Mouse (Mus musculus) myocyte (in vitro differentiated cells): ENCODE measurements at regions not wholly inside any gene's neighbourhood (a gene's known extent, or its start where the extent isn't known, plus 50 kb on each side); places are given as distances from the start of the nearest gene placed in this dataset.

Experiments used
- H3K27me3 ChIP-seq: one replicate; pipeline ENCODE4 v1.6.1; 2011; ENCODE audit not compliant: control insufficient read depth, insufficient read depth, insufficient read length
- H3K36me3 ChIP-seq: one replicate; pipeline ENCODE4 v1.6.1; 2011; ENCODE audit not compliant: control insufficient read depth, insufficient read depth
- H3K4me2 ChIP-seq: one replicate; pipeline ENCODE4 v1.6.1; 2011; ENCODE audit warnings: low read depth, control low read depth
- H3K4me3 ChIP-seq: one replicate; pipeline ENCODE4 v1.5.1; 2011; ENCODE audit warnings: mild to moderate bottlenecking, control low read depth, moderate library complexity
- H3K79me2 ChIP-seq: one replicate; pipeline ENCODE4 v1.6.1; 2011; ENCODE audit not compliant: control insufficient read depth, insufficient read depth
- H3ac ChIP-seq: one replicate; pipeline ENCODE4 v1.6.1; 2011; ENCODE audit not compliant: control insufficient read depth, insufficient read length
- CEBPB ChIP-seq: IDR thresholded peaks from 2 replicates; pipeline ENCODE4 v1.6.1; 2011; ENCODE audit warnings: mild to moderate bottlenecking, moderate library complexity; ENCODE audit not compliant: poor library complexity, insufficient read depth, severe bottlenecking
- E2F4 ChIP-seq: IDR thresholded peaks from one replicate; pipeline ENCODE4 v1.6.1; 2011; ENCODE audit warnings: mild to moderate bottlenecking, control low read depth, moderate library complexity; ENCODE audit not compliant: insufficient read depth
- MAX ChIP-seq: IDR thresholded peaks from one replicate; pipeline ENCODE4 v1.6.1; 2011; ENCODE audit warnings: low read depth, mild to moderate bottlenecking, control low read depth
- MYOD1 ChIP-seq, 3 experiments: IDR thresholded peaks; one replicate each; pipeline ENCODE4 v1.6.1; 2011; ENCODE audit warnings: control low read depth in 2 of 3, low read depth in 2 of 3, mild to moderate bottlenecking in 2 of 3, moderate library complexity in 1 of 3; ENCODE audit not compliant: insufficient read length in 2 of 3, control insufficient read depth in 1 of 3
- MYOG ChIP-seq, 3 experiments: IDR thresholded peaks; one replicate each; pipeline ENCODE4 v1.6.1; 2011; ENCODE audit warnings: control low read depth in 2 of 3, low read depth in 2 of 3, mild to moderate bottlenecking in 2 of 3; ENCODE audit not compliant: insufficient read length in 2 of 3, control insufficient read depth in 1 of 3, insufficient read depth in 1 of 3
- POLR2A ChIP-seq: IDR thresholded peaks from one replicate; pipeline ENCODE4 v1.6.1; 2011; ENCODE audit warnings: low read depth, mild to moderate bottlenecking, control low read depth, moderate library complexity; ENCODE audit not compliant: insufficient read length
- POLR2AphosphoS2 ChIP-seq: IDR thresholded peaks from one replicate; pipeline ENCODE4 v1.6.1; 2011; ENCODE audit warnings: low read depth, control low read depth; ENCODE audit not compliant: insufficient read length
- REST ChIP-seq: IDR thresholded peaks from one replicate; pipeline ENCODE4 v1.6.1; 2011; ENCODE audit warnings: mild to moderate bottlenecking, control low read depth, moderate library complexity; ENCODE audit not compliant: insufficient read depth, insufficient read length
- SRF ChIP-seq: IDR thresholded peaks from one replicate; pipeline ENCODE4 v1.6.1; 2011; ENCODE audit warnings: low read depth; ENCODE audit not compliant: control insufficient read depth, insufficient read length
- TCF12 ChIP-seq: IDR thresholded peaks from one replicate; pipeline ENCODE4 v1.6.1; 2011; ENCODE audit warnings: mild to moderate bottlenecking, control low read depth; ENCODE audit not compliant: poor library complexity, insufficient read depth, severe bottlenecking
- TCF3 ChIP-seq: IDR thresholded peaks from one replicate; pipeline ENCODE4 v1.6.1; 2011; ENCODE audit warnings: low read depth, control low read depth; ENCODE audit not compliant: insufficient read length
- USF1 ChIP-seq: IDR thresholded peaks from one replicate; pipeline ENCODE4 v1.6.1; 2011; ENCODE audit warnings: low read depth, mild to moderate bottlenecking, control low read depth, moderate library complexity

DNA sequence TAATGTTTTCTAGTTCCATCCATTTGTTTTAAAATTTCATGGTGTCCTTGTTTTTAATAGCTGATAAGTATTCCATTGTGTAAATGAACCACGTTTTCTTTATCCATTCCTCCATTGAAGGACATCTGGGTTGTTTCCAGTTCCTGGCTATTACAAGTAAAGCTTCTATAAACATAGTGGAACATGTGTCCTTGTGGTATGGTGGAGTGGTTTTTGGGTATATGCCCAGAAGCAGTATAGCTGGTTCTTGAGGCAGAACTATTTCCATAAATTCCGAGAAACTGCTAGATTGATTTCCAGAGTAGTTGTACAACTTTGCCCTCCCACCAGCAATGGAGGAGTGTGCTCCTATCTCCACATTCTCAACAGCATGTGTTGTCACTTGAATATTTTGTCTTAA lies 858.8 kb downstream of the Car8 start:
- H3K36me3 ChIP-seq: no peaks in the 10 kb centered on the region
- no peaks in the 10 kb centered on the region for H3K27me3 ChIP-seq
- TF ChIP-seq TCF12: no peak
- TF ChIP-seq E2F4: no peak
- TF ChIP-seq CEBPB: no peak
- TF ChIP-seq TCF3: no peak
- TF ChIP-seq MYOG (IDR thresholded peaks at IDR 0.05; ENCODE audit: control insufficient read depth in 1 of 3, insufficient read depth in 1 of 3, insufficient read length in 2 of 3, low read depth in 2 of 3): no peak
- TF ChIP-seq USF1: no peak
- TF ChIP-seq MYOD1 (IDR thresholded peaks at IDR 0.05; ENCODE audit: control insufficient read depth in 1 of 3, insufficient read length in 2 of 3, low read depth in 2 of 3): no peak
- no peak for TF ChIP-seq MAX
- no peak for TF ChIP-seq POLR2A
- no peak for TF ChIP-seq POLR2AphosphoS2
- no peak for TF ChIP-seq SRF
- TF ChIP-seq REST: no peak
- H3K4me3 ChIP-seq: no peak overlapping the region
- no peak overlapping the region for H3K4me2 ChIP-seq
- H3K79me2 ChIP-seq: no peaks in the 10 kb centered on the region
- H3ac ChIP-seq: no peak overlapping the region

DNA sequence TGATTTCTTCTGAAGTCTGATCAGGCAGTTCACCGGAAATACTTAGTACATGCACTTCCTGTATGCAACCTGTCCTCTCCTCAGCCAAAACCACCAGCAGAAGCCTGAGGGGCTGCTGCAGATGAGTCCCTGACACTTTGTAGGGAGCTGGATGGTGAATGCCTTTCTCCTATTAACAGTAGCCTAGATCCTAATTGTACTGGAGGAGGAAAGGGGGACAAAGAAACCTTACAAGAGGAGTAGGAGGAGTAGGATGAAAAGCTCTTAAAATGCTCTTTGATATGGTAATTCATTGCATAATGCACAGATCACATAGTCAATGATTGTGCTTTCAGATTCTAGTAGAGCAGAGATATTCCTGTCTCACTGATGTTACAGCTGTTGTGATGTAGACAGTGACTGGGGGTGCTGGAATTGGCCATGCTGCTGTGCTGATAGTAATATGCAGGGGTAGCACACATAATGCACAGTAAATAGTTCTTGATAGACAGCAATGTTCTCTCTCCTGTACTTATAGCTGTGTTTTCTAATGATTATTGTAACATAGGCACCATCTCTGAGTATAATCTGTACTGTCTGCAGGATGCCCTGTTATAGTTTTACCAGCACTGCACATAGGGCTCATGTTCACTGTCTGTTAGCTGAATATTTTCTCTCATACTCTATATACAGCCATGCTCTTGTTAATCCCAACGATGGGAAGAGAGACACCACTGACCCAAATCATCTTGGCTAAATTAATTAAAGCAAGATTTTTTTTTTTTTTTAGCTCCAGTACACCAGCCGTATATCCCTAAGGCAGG lies 874.4 kb downstream of the Car8 start:
- H3K4me2 ChIP-seq: no peak overlapping the region
- H3K27me3 ChIP-seq: no peaks in the 10 kb centered on the region
- no peak for TF ChIP-seq POLR2AphosphoS2
- H3K4me3 ChIP-seq: no peak overlapping the region
- no peaks in the 10 kb centered on the region for H3K79me2 ChIP-seq
- H3ac ChIP-seq: no peak overlapping the region
- no peaks in the 10 kb centered on the region for H3K36me3 ChIP-seq

DNA sequence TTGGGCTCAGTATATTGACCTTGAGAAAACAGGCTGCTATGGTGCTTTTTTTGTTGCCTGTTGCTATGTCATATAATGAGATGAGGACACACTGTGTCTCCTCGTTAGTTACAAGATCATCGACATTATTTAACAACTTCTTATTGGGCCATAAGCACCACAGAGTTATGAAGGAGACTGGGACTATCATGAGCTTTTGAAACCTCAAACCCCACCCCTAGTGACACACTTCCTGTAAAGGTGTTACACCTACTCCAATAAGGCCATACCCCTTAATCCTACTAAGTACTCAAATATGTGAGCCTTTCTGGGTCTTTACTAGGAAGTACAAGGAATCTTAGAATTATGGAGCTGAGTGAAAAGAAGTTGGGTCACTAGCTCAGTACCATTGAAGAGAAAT lies 875.3 kb downstream of the Car8 start:
- Histone ChIP-seq H3K27me3 (no peaks in the 10 kb centered on the region), H3K4me2 (no peak overlapping the region), H3K79me2 (no peaks in the 10 kb centered on the region), H3ac (no peak overlapping the region), H3K36me3 (no peaks in the 10 kb centered on the region), H3K4me3 (no peak overlapping the region)
- TF ChIP-seq REST (no peak), POLR2A (no peak), TCF3 (no peak), USF1 (no peak), TCF12 (no peak), MYOD1 (IDR thresholded peaks at IDR 0.05; ENCODE audit: control insufficient read depth in 1 of 3, insufficient read length in 2 of 3, low read depth in 2 of 3) (no peak), E2F4 (no peak), MAX (no peak), SRF (no peak), CEBPB (no peak), MYOG (IDR thresholded peaks at IDR 0.05; ENCODE audit: control insufficient read depth in 1 of 3, insufficient read depth in 1 of 3, insufficient read length in 2 of 3, low read depth in 2 of 3) (no peak), POLR2AphosphoS2 (no peak)

DNA sequence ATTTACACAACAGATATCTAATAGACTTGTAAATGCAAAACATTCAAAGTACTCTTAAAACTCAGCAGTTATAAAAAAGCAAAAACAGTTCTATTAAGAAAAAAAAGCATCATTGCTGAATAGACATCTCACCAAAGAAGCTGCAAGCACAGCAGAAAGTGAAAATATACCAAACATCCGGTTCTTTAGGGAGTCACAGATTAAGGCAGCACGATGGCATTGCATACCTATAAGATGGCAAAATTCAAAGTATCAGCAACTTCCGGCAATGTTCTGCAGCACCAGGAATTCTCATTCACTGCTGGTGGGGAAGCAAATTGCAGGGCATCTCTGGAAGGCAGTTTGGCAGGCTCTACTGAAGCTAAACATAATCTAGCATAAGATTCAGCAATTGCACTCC lies 882.6 kb downstream of the Car8 start:
- no peak for TF ChIP-seq MYOG (IDR thresholded peaks at IDR 0.05; ENCODE audit: control insufficient read depth in 1 of 3, insufficient read depth in 1 of 3, insufficient read length in 2 of 3, low read depth in 2 of 3)
- no peak for TF ChIP-seq TCF3
- TF ChIP-seq MYOD1 (IDR thresholded peaks at IDR 0.05; ENCODE audit: control insufficient read depth in 1 of 3, insufficient read length in 2 of 3, low read depth in 2 of 3): no peak
- no peak for TF ChIP-seq SRF
- TF ChIP-seq CEBPB: no peak
- TF ChIP-seq POLR2AphosphoS2: no peak
- no peak for TF ChIP-seq USF1
- TF ChIP-seq POLR2A: no peak
- TF ChIP-seq E2F4: no peak
- no peak for TF ChIP-seq TCF12
- TF ChIP-seq MAX: no peak
- no peak for TF ChIP-seq REST
- H3ac ChIP-seq: no peak overlapping the region
- H3K79me2 ChIP-seq: no peaks in the 10 kb centered on the region
- no peak overlapping the region for H3K4me3 ChIP-seq
- H3K36me3 ChIP-seq: no peaks in the 10 kb centered on the region
- no peaks in the 10 kb centered on the region for H3K27me3 ChIP-seq
- no peak overlapping the region for H3K4me2 ChIP-seq

DNA sequence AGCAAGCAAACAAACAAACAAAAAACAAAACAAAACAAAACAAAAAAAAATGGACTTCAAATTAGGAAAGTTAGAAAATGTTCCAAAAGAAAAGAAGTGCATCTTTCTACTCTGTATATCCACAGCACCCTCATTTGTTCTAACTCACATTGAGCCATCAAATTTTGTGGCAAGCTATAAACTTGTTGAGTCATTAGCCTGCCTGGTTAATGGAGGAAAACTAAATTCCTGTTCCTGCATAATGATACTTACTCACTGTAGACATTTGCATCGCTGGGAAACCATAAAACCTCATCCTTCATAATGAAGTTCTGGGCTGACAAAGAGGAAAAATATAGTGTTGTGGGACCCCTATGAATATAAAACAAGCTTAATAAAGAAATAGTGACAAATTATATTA lies 891.5 kb downstream of the Car8 start:
- Histone ChIP-seq H3K36me3 (no peaks in the 10 kb centered on the region), H3ac (no peak overlapping the region), H3K27me3 (no peaks in the 10 kb centered on the region), H3K4me3 (no peak overlapping the region), H3K79me2 (no peaks in the 10 kb centered on the region), H3K4me2 (no peak overlapping the region)
- TF ChIP-seq E2F4 (no peak), POLR2AphosphoS2 (no peak), MYOD1 (IDR thresholded peaks at IDR 0.05; ENCODE audit: control insufficient read depth in 1 of 3, insufficient read length in 2 of 3, low read depth in 2 of 3) (no peak), USF1 (no peak), MAX (no peak), TCF3 (no peak), REST (no peak), POLR2A (no peak), MYOG (IDR thresholded peaks at IDR 0.05; ENCODE audit: control insufficient read depth in 1 of 3, insufficient read depth in 1 of 3, insufficient read length in 2 of 3, low read depth in 2 of 3) (no peak), CEBPB (no peak), TCF12 (no peak), SRF (no peak)
